Mouse (Mus musculus) midbrain, embryonic 12.5 days (tissue): Measurements from ENCODE around the gene Bet1l. TPM values are rescaled to one million over a fixed set of nuclear protein-coding genes. Genes with fewer than 3 reads are reported as not detected.

Experiments used
- ATAC-seq: fragments of 200-750 bp; cut with Nextera tagmentation; 2 replicates; pipeline ENCODE4 v1.8.0; 2017; ENCODE audit warnings: low read depth, moderate TSS enrichment, moderate library complexity; ENCODE audit not compliant: low FRiP score
- H3K27ac ChIP-seq: fragments of 300-500 bp; sonication (generic); replicated peaks from 2 replicates; pipeline ENCODE4 v1.5.1; 2016; ENCODE audit warnings: mild to moderate bottlenecking
- H3K27me3 ChIP-seq: fragments of 300-500 bp; sonication (generic); 2 replicates; pipeline ENCODE4 v1.6.1; 2016; ENCODE audit warnings: mild to moderate bottlenecking
- H3K36me3 ChIP-seq: fragments of 300-500 bp; sonication (generic); 2 replicates; pipeline ENCODE4 v1.6.1; 2016
- H3K4me1 ChIP-seq: fragments of 300-500 bp; sonication (generic); 2 replicates; pipeline ENCODE4 v1.6.1; 2016
- H3K4me2 ChIP-seq: fragments of 300-500 bp; sonication (generic); replicated peaks from 2 replicates; pipeline ENCODE4 v1.6.1; 2016; ENCODE audit warnings: mild to moderate bottlenecking, moderate library complexity
- H3K4me3 ChIP-seq: fragments of 300-500 bp; sonication (generic); 2 replicates; pipeline ENCODE4 v1.5.1; 2016; ENCODE audit warnings: mild to moderate bottlenecking
- H3K9ac ChIP-seq: fragments of 300-500 bp; sonication (generic); replicated peaks from 2 replicates; pipeline ENCODE4 v1.6.1; 2016; ENCODE audit warnings: mild to moderate bottlenecking, moderate library complexity
- H3K9me3 ChIP-seq: fragments of 300-500 bp; sonication (generic); 2 replicates; pipeline ENCODE4 v1.6.1; 2016; ENCODE audit warnings: mild to moderate bottlenecking
- WGBS: fragments of 180-500 bp; shearing (Covaris S2); methylation state at CpG from one replicate; pipeline ENCODE4 v1.1.7; 2016; 5-methylcytosine and 5-hydroxymethylcytosine counted together
- polyA plus RNA-seq: library from polyadenylated mRNA; unstranded; fragments of >200 nt; fragmentation: Nextera tagmentation; extraction: Ambion mirVana; gene quantifications from 2 replicates; pipeline ENCODE4 v1.2.1, GENCODE M21; 2016

Gene Bet1l
- polyA plus RNA-seq, 1 experiment from 2014 or later: 30.9 TPM

- Histone ChIP-seq H3K27ac (peak within 1 kb of the TSS; percentile 69), H3K27me3 (no peaks in the 10 kb centered on the region; the same call in 1 of the 2 replicates), H3K4me1 (no peaks in the 10 kb centered on the region; the same call in 1 of the 2 replicates), H3K4me2 (peak within 1 kb of the TSS; percentile 67), H3K36me3 (no peaks in the 10 kb centered on the region), H3K9ac (peak within 1 kb of the TSS; percentile 59), H3K9me3 (no peaks in the 10 kb centered on the region), H3K4me3 (peak within 1 kb of the TSS; percentile 57)
- WGBS: 2% methylated on average over 21 of the region's 21 CpGs
- peak; percentile 86 for ATAC-seq
These were observed 35.6 kb downstream of the Bet1l start, which contains the start of gene Zfp941 for GRCm38 (mm10) chr7:140821653-140822329. Gene Zfp941, minus strand, starts transcription at chr7:140822178.

- Histone ChIP-seq H3K27ac (peak overlapping the region; percentile 69; the same call in 1 of the 2 replicates), H3K36me3 (no peaks in the 10 kb centered on the region), H3K4me3 (peak overlapping the region; percentile 57), H3K27me3 (no peaks in the 10 kb centered on the region; the same call in 1 of the 2 replicates), H3K4me2 (peak overlapping the region; percentile 67), H3K9ac (peak overlapping the region; percentile 59), H3K4me1 (no peaks in the 10 kb centered on the region; the same call in 1 of the 2 replicates), H3K9me3 (no peaks in the 10 kb centered on the region)
- ATAC-seq: peak; percentile 44; the same call in 1 of the 2 replicates
- 41% methylated on average over 5 of the region's 5 CpGs for WGBS
These were observed 36.1 kb downstream of the Bet1l start for GRCm38 (mm10) chr7:140821305-140821652.

- no peaks in the 10 kb centered on the region; the same call in 1 of the 2 replicates for H3K4me1 ChIP-seq
- 83% methylated on average over 4 of the region's 4 CpGs for WGBS
- ATAC-seq: no peak
These were observed 37.2 kb downstream of the Bet1l start for GRCm38 (mm10) chr7:140820173-140820572.

GRCm38 (mm10) chr7:140812850-140813249, 44.5 kb downstream of the Bet1l start:
- H3K27me3 ChIP-seq: no peaks in the 10 kb centered on the region
- H3K9ac ChIP-seq: no peak overlapping the region
- WGBS: 90% methylated on average over 12 of the region's 12 CpGs
- no peak for ATAC-seq
- no peaks in the 10 kb centered on the region for H3K9me3 ChIP-seq
- H3K4me3 ChIP-seq: no peak overlapping the region
- H3K36me3 ChIP-seq: peaks cover 31% of the 10 kb centered on the region
- no peak overlapping the region for H3K4me2 ChIP-seq
- H3K4me1 ChIP-seq: no peaks in the 10 kb centered on the region
- no peak overlapping the region for H3K27ac ChIP-seq

More at GRCm38 (mm10) chr7:140820173-140820572, 37.2 kb downstream of the Bet1l start:
- Histone ChIP-seq H3K9me3 (no peaks in the 10 kb centered on the region), H3K4me3 (no peak overlapping the region), H3K27ac (no peak overlapping the region), H3K4me2 (no peak overlapping the region), H3K9ac (no peak overlapping the region), H3K27me3 (no peaks in the 10 kb centered on the region; the same call in 1 of the 2 replicates), H3K36me3 (no peaks in the 10 kb centered on the region)

GRCm38 (mm10) chr7:140811714-140812113, 45.7 kb downstream of the Bet1l start:
- Histone ChIP-seq H3K4me3 (no peak overlapping the region), H3K27me3 (no peaks in the 10 kb centered on the region), H3K4me2 (no peak overlapping the region), H3K9ac (no peak overlapping the region), H3K4me1 (no peaks in the 10 kb centered on the region), H3K36me3 (peaks cover 31% of the 10 kb centered on the region), H3K27ac (no peak overlapping the region), H3K9me3 (no peaks in the 10 kb centered on the region)
- no peak for ATAC-seq
- 82% methylated on average over 13 of the region's 13 CpGs for WGBS

GRCm38 (mm10) chr7:140810496-140810895, 46.9 kb downstream of the Bet1l start:
- Histone ChIP-seq H3K27ac (no peak overlapping the region), H3K4me2 (no peak overlapping the region), H3K9me3 (no peaks in the 10 kb centered on the region), H3K36me3 (peaks cover 31% of the 10 kb centered on the region), H3K9ac (no peak overlapping the region), H3K27me3 (no peaks in the 10 kb centered on the region), H3K4me1 (no peaks in the 10 kb centered on the region), H3K4me3 (no peak overlapping the region)
- no peak for ATAC-seq
- WGBS: 93% methylated on average over 6 of the region's 6 CpGs

- H3K9ac ChIP-seq: no peak overlapping the region
- no peak overlapping the region for H3K4me3 ChIP-seq
- no peak for ATAC-seq
These were observed 51.7 kb downstream of the Bet1l start for GRCm38 (mm10) chr7:140805704-140806103.

More at GRCm38 (mm10) chr7:140805704-140806103, 51.7 kb downstream of the Bet1l start:
- H3K4me1 ChIP-seq: no peaks in the 10 kb centered on the region
- H3K36me3 ChIP-seq: peaks cover 5% of the 10 kb centered on the region; the same call in 1 of the 2 replicates
- no peak overlapping the region for H3K27ac ChIP-seq
- no peaks in the 10 kb centered on the region for H3K9me3 ChIP-seq
- no peak overlapping the region for H3K4me2 ChIP-seq
- H3K27me3 ChIP-seq: no peaks in the 10 kb centered on the region
- WGBS: 19% methylated on average over 1 of the region's 1 CpGs

Other genes with a start within 250 kb of the Bet1l start
- not detected in 2 replicates for gene Olfr61, start 228.6 kb downstream of the Bet1l start, polyA plus RNA-seq
- gene Olfr53, start 211.1 kb downstream of the Bet1l start, polyA plus RNA-seq: not detected in 2 replicates
- gene Olfr539, start 197.6 kb downstream of the Bet1l start, polyA plus RNA-seq: not detected in 2 replicates
- gene Olfr45, start 175.6 kb downstream of the Bet1l start, polyA plus RNA-seq: not detected in 2 replicates
- not detected in 2 replicates for gene Olfr541, start 160.3 kb downstream of the Bet1l start, polyA plus RNA-seq
- gene Cyp2e1, start 93.8 kb downstream of the Bet1l start, polyA plus RNA-seq: not detected in 2 replicates
- gene Syce1, start 69.7 kb downstream of the Bet1l start, polyA plus RNA-seq: 0.15 and 0.41 TPM in 2 replicates
- gene Zfp941, start 35.4 kb downstream of the Bet1l start, polyA plus RNA-seq: 8.5 and 10.1 TPM in 2 replicates
- 0.29 TPM in 1 of 2 replicates, not detected in the other for gene Urah, start 22.6 kb downstream of the Bet1l start, polyA plus RNA-seq
- not detected in 2 replicates for gene Scgb1c1, start 12.0 kb downstream of the Bet1l start, polyA plus RNA-seq
- not detected in 2 replicates for gene Odf3, start 9.8 kb downstream of the Bet1l start, polyA plus RNA-seq
- 0.20 TPM in 1 of 2 replicates, not detected in the other for gene Gm45785, start 1.2 kb downstream of the Bet1l start, polyA plus RNA-seq
- gene Ric8a, start 620 bp downstream of the Bet1l start, polyA plus RNA-seq: 69.2 and 78.3 TPM in 2 replicates
- 279 and 300 TPM in 2 replicates for gene Psmd13, start 24.4 kb upstream of the Bet1l start, polyA plus RNA-seq
- gene Sirt3, start 24.7 kb upstream of the Bet1l start, polyA plus RNA-seq: 27.4 and 28.9 TPM in 2 replicates
- gene Cox8b, start 42.9 kb upstream of the Bet1l start, polyA plus RNA-seq: not detected in 2 replicates
- gene Nlrp6, start 63.3 kb upstream of the Bet1l start, polyA plus RNA-seq: 0.08 and 0.18 TPM in 2 replicates
- 13.1 and 14.9 TPM in 2 replicates for gene Pgghg, start 83.8 kb upstream of the Bet1l start, polyA plus RNA-seq
- gene Ifitm5, start 92.7 kb upstream of the Bet1l start, polyA plus RNA-seq: 0.93 and 0.94 TPM in 2 replicates
- gene Gm45717, start 98.4 kb upstream of the Bet1l start, polyA plus RNA-seq: not detected in 2 replicates
- gene Ifitm2, start 98.4 kb upstream of the Bet1l start, polyA plus RNA-seq: 175 and 198 TPM in 2 replicates
- 7.8 and 10.3 TPM in 2 replicates for gene Ifitm1, start 109.6 kb upstream of the Bet1l start, polyA plus RNA-seq
- gene Ifitm3, start 153.2 kb upstream of the Bet1l start, polyA plus RNA-seq: 16.2 and 17.9 TPM in 2 replicates
- gene Ifitm6, start 160.3 kb upstream of the Bet1l start, polyA plus RNA-seq: 0.29 TPM in 1 of 2 replicates, not detected in the other
- gene Gm17387, start 171.6 kb upstream of the Bet1l start, polyA plus RNA-seq: not detected in 2 replicates
- 41.9 and 45.3 TPM in 2 replicates for gene B4galnt4, start 203.5 kb upstream of the Bet1l start, polyA plus RNA-seq
- 1.6 and 1.8 TPM in 2 replicates for gene Pkp3, start 220.6 kb upstream of the Bet1l start, polyA plus RNA-seq
- 1.6 and 1.7 TPM in 2 replicates for gene Sigirr, start 243.0 kb upstream of the Bet1l start, polyA plus RNA-seq